Mouse (Mus musculus) G1E (cell line): Measurements from ENCODE around the gene Dcaf11. TPM values are rescaled to one million over a fixed set of nuclear protein-coding genes. Genes with fewer than 3 reads are reported as not detected.

Experiments
- ATAC-seq: 2 replicates; pipeline ENCODE4 v1.8.0; 2016; ENCODE audit warnings: mild to moderate bottlenecking; ENCODE audit not compliant: insufficient number of reproducible peaks, poor library complexity, low FRiP score, severe bottlenecking; ENCODE audit errors: extremely low read depth
- DNase-seq: peaks from one replicate; pipeline ENCODE4 v3.0.0; 2012; ENCODE audit warnings: low spot score
- H3K27me3 ChIP-seq: 2 replicates; pipeline ENCODE4 v1.6.1; 2012; ENCODE audit warnings: mild to moderate bottlenecking, low read length, inconsistent platforms; ENCODE audit not compliant: insufficient read depth
- H3K36me3 ChIP-seq: replicated peaks from 2 replicates; pipeline ENCODE3; 2012; ENCODE audit warnings: mild to moderate bottlenecking, inconsistent platforms
- H3K4me1 ChIP-seq: 2 replicates; pipeline ENCODE4 v1.6.1; 2012; ENCODE audit warnings: low read depth, low read length, inconsistent platforms, mixed read lengths; ENCODE audit not compliant: insufficient read depth
- H3K4me3 ChIP-seq: 2 replicates; pipeline ENCODE4 v1.5.1; 2012; ENCODE audit warnings: low read depth, mild to moderate bottlenecking, inconsistent platforms, low read length, moderate library complexity, mixed read lengths
- H3K9me3 ChIP-seq: replicated peaks from 2 replicates; pipeline ENCODE4 v1.6.1; 2012; ENCODE audit warnings: inconsistent platforms
- CTCF ChIP-seq: IDR thresholded peaks from 2 replicates; pipeline ENCODE4 v1.5.1; 2012; ENCODE audit warnings: low read depth, low read length, inconsistent platforms, mixed read lengths
- GATA1 ChIP-seq: IDR thresholded peaks from 2 replicates; pipeline ENCODE4 v1.6.1; 2012; ENCODE audit warnings: borderline replicate concordance, low read length, inconsistent platforms, mixed read lengths
- GATA2 ChIP-seq: IDR thresholded peaks from 2 replicates; pipeline ENCODE4 v1.6.1; 2012; ENCODE audit warnings: low read depth, low read length, inconsistent platforms, borderline replicate concordance
- POLR2AphosphoS5 ChIP-seq: IDR thresholded peaks from 2 replicates; pipeline ENCODE4 v1.6.1; 2012; ENCODE audit warnings: low read depth, low read length, inconsistent platforms; ENCODE audit not compliant: insufficient replicate concordance
- TAL1 ChIP-seq: conservative IDR thresholded peaks from 2 replicates; pipeline ENCODE4 v1.6.1; 2012; ENCODE audit warnings: low read depth, low read length, inconsistent platforms, mixed read lengths
- polyA plus RNA-seq: library from polyadenylated mRNA; stranded (reverse); fragments of >175 nt; gene quantifications from 2 replicates; pipeline ENCODE4 v1.2.3, GENCODE M21; 2012
- total RNA-seq, 2 experiments: library from RNA; stranded (forward) in 1 of 2; stranded (reverse) in 1 of 2; fragments of 200-1000 nt in 1 of 2; fragments of >200 nt in 1 of 2; fragmentation: Nextera tagmentation in 1 of 2; gene quantifications; 2 replicates each; pipeline ENCODE4 v1.2.3; 2014 to 2017

Gene Dcaf11
- total and polyA plus RNA-seq, 3 experiments = 40.0 to 51.2 (median 42.7) TPM

DNA sequence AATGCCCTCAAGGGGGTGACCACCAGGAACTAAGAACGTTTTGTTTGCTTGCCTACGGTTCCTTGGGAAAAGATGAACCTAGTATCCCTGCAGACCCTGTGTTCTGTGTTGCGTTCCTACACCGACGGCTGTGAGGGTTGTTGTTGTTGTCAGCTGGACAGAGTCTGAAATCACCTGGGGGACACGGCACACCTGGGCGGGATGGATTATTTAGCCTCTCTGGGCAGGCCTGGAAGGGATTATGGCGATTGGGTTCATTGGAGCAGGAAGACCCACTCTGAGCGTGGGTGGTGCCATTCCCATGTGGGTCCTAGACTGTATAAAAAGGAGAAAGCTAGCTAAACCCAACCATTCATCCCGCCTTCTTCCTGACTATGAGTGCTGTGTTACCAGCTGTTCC, 2.1 kb downstream of the Dcaf11 start:
- H3K4me3 ChIP-seq = no peak overlapping the region; the same call in 1 of the 2 replicates
- peaks cover 57% of the 10 kb centered on the region for H3K36me3 ChIP-seq
- H3K4me1 ChIP-seq = peaks cover 38% of the 10 kb centered on the region
- no peak for DNase-seq
- H3K9me3 ChIP-seq = no peaks in the 10 kb centered on the region
- TF ChIP-seq GATA2 (no peak), TAL1 (no peak), CTCF (no peak)
- no peaks in the 10 kb centered on the region for H3K27me3 ChIP-seq
- no peak for ATAC-seq

DNA sequence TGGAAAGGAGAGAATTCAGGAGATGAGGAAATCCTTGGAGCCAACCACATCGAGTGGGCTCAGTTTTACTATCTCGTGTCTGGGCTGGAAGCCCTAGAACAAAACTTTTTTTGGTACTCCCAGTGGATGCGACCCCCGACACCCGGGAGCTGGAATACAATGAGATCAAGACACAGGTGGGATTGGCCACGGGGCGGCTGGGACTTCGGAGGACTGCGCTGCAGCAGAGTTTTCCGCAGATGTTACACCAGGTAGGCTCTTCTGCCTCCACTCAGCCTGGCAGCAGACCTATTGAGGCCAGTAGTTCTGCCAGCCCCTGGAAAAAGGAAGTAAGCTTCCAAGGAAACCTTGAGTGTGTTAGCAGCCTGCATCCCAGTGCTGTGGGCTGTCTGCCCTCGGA, 3.4 kb downstream of the Dcaf11 start:
- ATAC-seq = no peak
- no peak for TF ChIP-seq GATA1
- TF ChIP-seq TAL1 = no peak
- no peak for TF ChIP-seq CTCF
- TF ChIP-seq GATA2 = no peak
- no peak for TF ChIP-seq POLR2AphosphoS5
- Histone ChIP-seq H3K9me3 (no peaks in the 10 kb centered on the region), H3K4me3 (no peak overlapping the region), H3K4me1 (peaks cover 24% of the 10 kb centered on the region), H3K27me3 (no peaks in the 10 kb centered on the region), H3K36me3 (peaks cover 71% of the 10 kb centered on the region)
- DNase-seq = no peak

- peaks cover 24% of the 10 kb centered on the region for H3K4me1 ChIP-seq
Observed at GRCm38 (mm10) chr14:55565748-55566147, 5.9 kb downstream of the Dcaf11 start.

DNA sequence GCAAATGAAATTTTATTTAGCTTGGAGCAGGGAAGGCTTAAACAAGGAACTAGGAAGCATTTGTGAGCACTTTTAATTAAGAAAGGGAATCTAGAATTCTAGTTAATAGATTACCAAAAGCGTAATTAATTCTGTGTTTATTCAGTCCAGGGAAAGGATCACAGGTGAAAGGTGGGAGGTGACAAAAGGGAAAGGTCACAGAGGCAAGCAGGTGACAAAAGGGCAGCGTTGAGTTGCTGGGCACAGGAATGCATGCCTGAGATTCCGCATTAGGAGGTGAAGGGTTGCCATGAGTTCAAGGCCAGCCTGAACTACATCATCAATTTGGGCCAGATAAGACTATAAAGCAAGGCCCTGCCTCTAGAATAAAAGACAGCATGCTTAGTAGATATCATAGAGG, 7.7 kb downstream of the Dcaf11 start:
- Histone ChIP-seq H3K9me3 (no peaks in the 10 kb centered on the region), H3K27me3 (no peaks in the 10 kb centered on the region), H3K4me1 (peaks cover 28% of the 10 kb centered on the region), H3K36me3 (peaks cover 84% of the 10 kb centered on the region), H3K4me3 (no peak overlapping the region)
- DNase-seq (no peak), ATAC-seq (no peak)
- TF ChIP-seq TAL1 = no peak
- no peak for TF ChIP-seq POLR2AphosphoS5
- TF ChIP-seq GATA1 = no peak
- no peak for TF ChIP-seq GATA2
- TF ChIP-seq CTCF = no peak

More at GRCm38 (mm10) chr14:55565748-55566147, 5.9 kb downstream of the Dcaf11 start:
- ATAC-seq (no peak), DNase-seq (no peak)
- Histone ChIP-seq H3K4me3 (no peak overlapping the region), H3K9me3 (no peaks in the 10 kb centered on the region), H3K27me3 (no peaks in the 10 kb centered on the region), H3K36me3 (peaks cover 95% of the 10 kb centered on the region)
- TF ChIP-seq GATA2 (no peak), POLR2AphosphoS5 (no peak), CTCF (no peak), GATA1 (no peak), TAL1 (no peak)

GRCm38 (mm10) chr14:55570588-55570987, 10.8 kb downstream of the Dcaf11 start:
- Histone ChIP-seq H3K4me1 (peaks cover 27% of the 10 kb centered on the region), H3K36me3 (peaks cover 54% of the 10 kb centered on the region), H3K4me3 (no peak overlapping the region), H3K9me3 (no peaks in the 10 kb centered on the region), H3K27me3 (no peaks in the 10 kb centered on the region; the same call in 1 of the 2 replicates)
- no peak for TF ChIP-seq CTCF
- TF ChIP-seq POLR2AphosphoS5 = no peak
- ATAC-seq (no peak), DNase-seq (no peak)

- H3K4me3 ChIP-seq = no peak overlapping the region
- H3K9me3 ChIP-seq = no peaks in the 10 kb centered on the region
- ATAC-seq (no peak), DNase-seq (no peak)
- peaks cover 42% of the 10 kb centered on the region for H3K36me3 ChIP-seq
- TF ChIP-seq TAL1 (no peak), POLR2AphosphoS5 (no peak), GATA1 (no peak), CTCF (no peak), GATA2 (no peak)
- peaks cover 38% of the 10 kb centered on the region for H3K4me1 ChIP-seq
- no peaks in the 10 kb centered on the region; the same call in 1 of the 2 replicates for H3K27me3 ChIP-seq
Observed at GRCm38 (mm10) chr14:55571760-55572159, 12.0 kb downstream of the Dcaf11 start.

GRCm38 (mm10) chr14:55575302-55575701, 15.5 kb downstream of the Dcaf11 start, which contains the start of gene Fitm1:
Fitm1 (plus strand) TSS chr14:55575617.
- TF ChIP-seq TAL1 (no peak), CTCF (no peak), GATA1 (no peak), POLR2AphosphoS5 (no peak), GATA2 (no peak)
- ATAC-seq = no peak
- Histone ChIP-seq H3K9me3 (no peaks in the 10 kb centered on the region), H3K4me1 (peaks cover 63% of the 10 kb centered on the region), H3K4me3 (no peak within 1 kb of the TSS), H3K27me3 (no peaks in the 10 kb centered on the region; the same call in 1 of the 2 replicates), H3K36me3 (peaks cover 19% of the 10 kb centered on the region)
- DNase-seq = no peak
